Mouse (Mus musculus): ENCODE measurements around the gene Ube2u. TPM values are rescaled to one million over a fixed set of nuclear protein-coding genes. Genes with fewer than 3 reads are reported as not detected.
"Not testable (repeated sequence)": the region's sequence is repeated elsewhere in the genome, so short reads cannot be mapped to it uniquely, and the experiment has no call there.

Gene Ube2u
- polyA plus RNA-seq, 1 experiment: not detected

GRCm38 (mm10) chr4:100462493-100463120 is 16.0 kb upstream of the Ube2u start:
- TF ChIP-seq MAX (IDR thresholded peaks at IDR 0.05): no peak
- TF ChIP-seq MYOG (IDR thresholded peaks at IDR 0.05; ENCODE audit: control insufficient read depth, extremely low read depth, insufficient read length): no peak
- no peak for TF ChIP-seq FOSL1 (IDR thresholded peaks at IDR 0.05; ENCODE audit: insufficient read depth, low read length, poor library complexity, severe bottlenecking)
- TF ChIP-seq CEBPB (IDR thresholded peaks at IDR 0.05; ENCODE audit: low read depth): no peak
- no peak for TF ChIP-seq CTCF (IDR thresholded peaks at IDR 0.05; ENCODE audit: control insufficient read depth, insufficient read depth, insufficient read length)
- TF ChIP-seq MYOD1 (IDR thresholded peaks at IDR 0.05; ENCODE audit: control insufficient read depth, insufficient read length, low read depth): no peak
- no peak for TF ChIP-seq USF1 (IDR thresholded peaks at IDR 0.05; ENCODE audit: low read depth)
- Histone ChIP-seq H3ac (ENCODE audit: control insufficient read depth, insufficient read length, low read depth) (no peak overlapping the region), H3K4me3 (ENCODE audit: insufficient read depth, poor library complexity, severe bottlenecking) (no peak overlapping the region), H3K79me3 (ENCODE audit: low read depth) (no peaks in the 10 kb centered on the region), H3K36me3 (ENCODE audit: control insufficient read depth, insufficient read depth) (no peaks in the 10 kb centered on the region), H3K79me2 (ENCODE audit: control insufficient read depth, insufficient read depth) (no peaks in the 10 kb centered on the region), H3K27me3 (ENCODE audit: control insufficient read depth, insufficient read depth, insufficient read length) (no peaks in the 10 kb centered on the region)

GRCm38 (mm10) chr4:100488447-100488846 is 9.8 kb downstream of the Ube2u start:
- Histone ChIP-seq H3K79me3 (ENCODE audit: low read depth) (no peaks in the 10 kb centered on the region), H3K4me3 (ENCODE audit: insufficient read depth, poor library complexity, severe bottlenecking) (no peak overlapping the region), H3K79me2 (ENCODE audit: control insufficient read depth, insufficient read depth) (no peaks in the 10 kb centered on the region), H3K27me3 (ENCODE audit: control insufficient read depth, insufficient read depth, insufficient read length) (no peaks in the 10 kb centered on the region), H3ac (ENCODE audit: control insufficient read depth, insufficient read length, low read depth) (no peak overlapping the region), H3K36me3 (ENCODE audit: control insufficient read depth, insufficient read depth) (no peaks in the 10 kb centered on the region)
- TF ChIP-seq MAX (IDR thresholded peaks at IDR 0.05) (no peak), FOSL1 (IDR thresholded peaks at IDR 0.05; ENCODE audit: insufficient read depth, low read length, poor library complexity, severe bottlenecking) (no peak), CTCF (IDR thresholded peaks at IDR 0.05; ENCODE audit: control insufficient read depth, insufficient read depth, insufficient read length) (no peak), MYOD1 (IDR thresholded peaks at IDR 0.05; ENCODE audit: control insufficient read depth, insufficient read length, low read depth) (no peak), CEBPB (IDR thresholded peaks at IDR 0.05; ENCODE audit: low read depth) (no peak), MYOG (IDR thresholded peaks at IDR 0.05; ENCODE audit: control insufficient read depth, extremely low read depth, insufficient read length) (no peak), USF1 (IDR thresholded peaks at IDR 0.05; ENCODE audit: low read depth) (no peak)

- no peaks in the 10 kb centered on the region for H3K79me2 ChIP-seq (ENCODE audit: control insufficient read depth, insufficient read depth)
- no peak overlapping the region for H3ac ChIP-seq (ENCODE audit: control insufficient read depth, insufficient read length, low read depth)
- no peaks in the 10 kb centered on the region for H3K79me3 ChIP-seq (ENCODE audit: low read depth)
- TF ChIP-seq CTCF (IDR thresholded peaks at IDR 0.05; ENCODE audit: control insufficient read depth, insufficient read depth, insufficient read length) (no peak), CEBPB (IDR thresholded peaks at IDR 0.05; ENCODE audit: low read depth) (no peak), MYOD1 (IDR thresholded peaks at IDR 0.05; ENCODE audit: control insufficient read depth, insufficient read length, low read depth) (no peak), FOSL1 (IDR thresholded peaks at IDR 0.05; ENCODE audit: insufficient read depth, low read length, poor library complexity, severe bottlenecking) (no peak), MYOG (IDR thresholded peaks at IDR 0.05; ENCODE audit: control insufficient read depth, extremely low read depth, insufficient read length) (no peak), MAX (IDR thresholded peaks at IDR 0.05) (no peak), USF1 (IDR thresholded peaks at IDR 0.05; ENCODE audit: low read depth) (no peak)
- H3K36me3 ChIP-seq (ENCODE audit: control insufficient read depth, insufficient read depth): no peaks in the 10 kb centered on the region
- no peak overlapping the region for H3K4me3 ChIP-seq (ENCODE audit: insufficient read depth, poor library complexity, severe bottlenecking)
- no peaks in the 10 kb centered on the region for H3K27me3 ChIP-seq (ENCODE audit: control insufficient read depth, insufficient read depth, insufficient read length)
Measured at GRCm38 (mm10) chr4:100495176-100495575, 16.5 kb downstream of the Ube2u start.

DNA sequence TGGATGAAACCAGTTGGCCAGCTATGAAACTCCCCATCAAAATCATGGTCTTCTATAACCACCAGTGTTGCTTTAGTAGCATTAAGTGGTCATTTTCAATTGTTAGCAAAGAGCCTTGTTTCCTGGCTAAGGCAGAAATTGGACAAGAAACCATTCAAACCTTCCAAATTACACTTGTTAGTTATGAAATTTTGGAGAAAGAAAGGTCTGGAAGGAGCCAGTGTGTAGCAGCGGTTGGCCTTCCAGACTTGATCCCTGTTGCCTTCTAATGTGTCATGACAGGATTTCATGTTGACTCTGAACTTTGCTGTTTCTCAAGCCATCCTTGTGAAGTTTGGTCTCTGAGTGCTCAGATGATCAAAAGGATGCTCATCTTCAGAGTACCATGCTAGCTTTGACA is 17.9 kb downstream of the Ube2u start:
- TF ChIP-seq USF1 (IDR thresholded peaks at IDR 0.05; ENCODE audit: low read depth) (no peak), FOSL1 (IDR thresholded peaks at IDR 0.05; ENCODE audit: insufficient read depth, low read length, poor library complexity, severe bottlenecking) (no peak), MAX (IDR thresholded peaks at IDR 0.05) (no peak), MYOD1 (IDR thresholded peaks at IDR 0.05; ENCODE audit: control insufficient read depth, insufficient read length, low read depth) (no peak), CEBPB (IDR thresholded peaks at IDR 0.05; ENCODE audit: low read depth) (no peak), CTCF (IDR thresholded peaks at IDR 0.05; ENCODE audit: control insufficient read depth, insufficient read depth, insufficient read length) (no peak), MYOG (IDR thresholded peaks at IDR 0.05; ENCODE audit: control insufficient read depth, extremely low read depth, insufficient read length) (no peak)
- Histone ChIP-seq H3K79me3 (ENCODE audit: low read depth) (no peaks in the 10 kb centered on the region), H3K27me3 (ENCODE audit: control insufficient read depth, insufficient read depth, insufficient read length) (no peaks in the 10 kb centered on the region), H3K79me2 (ENCODE audit: control insufficient read depth, insufficient read depth) (no peaks in the 10 kb centered on the region), H3K4me3 (ENCODE audit: insufficient read depth, poor library complexity, severe bottlenecking) (no peak overlapping the region), H3ac (ENCODE audit: control insufficient read depth, insufficient read length, low read depth) (no peak overlapping the region), H3K36me3 (ENCODE audit: control insufficient read depth, insufficient read depth) (no peaks in the 10 kb centered on the region)

GRCm38 (mm10) chr4:100498192-100498591 is 19.5 kb downstream of the Ube2u start:
- Histone ChIP-seq H3K27me3 (ENCODE audit: control insufficient read depth, insufficient read depth, insufficient read length) (no peaks in the 10 kb centered on the region), H3K79me2 (ENCODE audit: control insufficient read depth, insufficient read depth) (no peaks in the 10 kb centered on the region), H3K4me3 (ENCODE audit: insufficient read depth, poor library complexity, severe bottlenecking) (no peak overlapping the region), H3K79me3 (ENCODE audit: low read depth) (no peaks in the 10 kb centered on the region), H3K36me3 (ENCODE audit: control insufficient read depth, insufficient read depth) (no peaks in the 10 kb centered on the region), H3ac (ENCODE audit: control insufficient read depth, insufficient read length, low read depth) (no peak overlapping the region)
- TF ChIP-seq MYOD1 (IDR thresholded peaks at IDR 0.05; ENCODE audit: control insufficient read depth, insufficient read length, low read depth) (no peak), CTCF (IDR thresholded peaks at IDR 0.05; ENCODE audit: control insufficient read depth, insufficient read depth, insufficient read length) (no peak), CEBPB (IDR thresholded peaks at IDR 0.05; ENCODE audit: low read depth) (no peak), USF1 (IDR thresholded peaks at IDR 0.05; ENCODE audit: low read depth) (no peak), MYOG (IDR thresholded peaks at IDR 0.05; ENCODE audit: control insufficient read depth, extremely low read depth, insufficient read length) (no peak), FOSL1 (IDR thresholded peaks at IDR 0.05; ENCODE audit: insufficient read depth, low read length, poor library complexity, severe bottlenecking) (no peak), MAX (IDR thresholded peaks at IDR 0.05) (no peak)

- not testable (repeated sequence) for H3K36me3 ChIP-seq (ENCODE audit: control insufficient read depth, insufficient read depth); H3K4me3 ChIP-seq (ENCODE audit: insufficient read depth, poor library complexity, severe bottlenecking); H3K27me3 ChIP-seq (ENCODE audit: control insufficient read depth, insufficient read depth, insufficient read length); H3K79me3 ChIP-seq (ENCODE audit: low read depth); H3K79me2 ChIP-seq (ENCODE audit: control insufficient read depth, insufficient read depth); H3ac ChIP-seq (ENCODE audit: control insufficient read depth, insufficient read length, low read depth)
Measured at GRCm38 (mm10) chr4:100499037-100499601, 20.5 kb downstream of the Ube2u start.
